Mouse (Mus musculus) midbrain, postnatal 0 days (tissue): ENCODE data around the gene Tpp1. TPM values are rescaled to one million over a fixed set of nuclear protein-coding genes. Genes with fewer than 3 reads are reported as not detected.
"Not testable (repeated sequence)": the region's sequence is repeated elsewhere in the genome, so short reads cannot be mapped to it uniquely, and the experiment has no call there.

Experiments used
- ATAC-seq: fragments of 200-750 bp; cut with Nextera tagmentation; 2 replicates; pipeline ENCODE4 v1.8.0; 2017; ENCODE audit warnings: moderate number of reproducible peaks, mild to moderate bottlenecking, moderate TSS enrichment, moderate library complexity; ENCODE audit not compliant: low FRiP score
- DNase-seq: peaks from one replicate; pipeline ENCODE4 v3.0.0-alpha.2; 2015; ENCODE audit warnings: low spot score
- H3K27ac ChIP-seq: fragments of 300-500 bp; sonication (generic); 2 replicates; pipeline ENCODE4 v1.5.1; 2014; ENCODE audit warnings: low read depth, mild to moderate bottlenecking, low read length, mixed read lengths
- H3K27me3 ChIP-seq: fragments of 300-500 bp; sonication (generic); 2 replicates; pipeline ENCODE4 v1.6.1; 2014; ENCODE audit warnings: low read length, control low read depth, mixed read lengths; ENCODE audit not compliant: insufficient read depth
- H3K36me3 ChIP-seq: fragments of 300-500 bp; sonication (generic); 2 replicates; pipeline ENCODE4 v1.6.1; 2014; ENCODE audit warnings: low read length, control low read depth, mixed read lengths; ENCODE audit not compliant: insufficient read depth
- H3K4me1 ChIP-seq: fragments of 300-500 bp; sonication (generic); 2 replicates; pipeline ENCODE4 v1.6.1; 2014; ENCODE audit warnings: mild to moderate bottlenecking, control low read depth, antibody characterized with exemption, low read length, mixed read lengths; ENCODE audit not compliant: insufficient read depth
- H3K4me2 ChIP-seq: fragments of 300-500 bp; sonication (generic); 2 replicates; pipeline ENCODE4 v1.6.1; 2014; ENCODE audit warnings: low read depth, mild to moderate bottlenecking, low read length, mixed read lengths; ENCODE audit not compliant: poor library complexity, severe bottlenecking
- H3K4me3 ChIP-seq: fragments of 300-500 bp; sonication (generic); 2 replicates; pipeline ENCODE4 v1.5.1; 2014; ENCODE audit warnings: low read depth, mild to moderate bottlenecking, low read length, moderate library complexity
- H3K9ac ChIP-seq: fragments of 300-500 bp; sonication (generic); replicated peaks from 2 replicates; pipeline ENCODE4 v1.6.1; 2014; ENCODE audit warnings: mild to moderate bottlenecking, low read length, moderate library complexity, mixed read lengths; ENCODE audit not compliant: poor library complexity, severe bottlenecking
- H3K9me3 ChIP-seq: fragments of 300-500 bp; sonication (generic); 2 replicates; pipeline ENCODE4 v1.6.1; 2016; ENCODE audit warnings: low read length, control low read depth
- CTCF ChIP-seq: IDR thresholded peaks from 2 replicates; pipeline ENCODE4 v1.5.1; 2016; ENCODE audit warnings: antibody characterized with exemption, mild to moderate bottlenecking
- WGBS: fragments of 180-500 bp; shearing (Covaris S2); extraction: QIAGEN DNeasy Blood & Tissue Kit; methylation state at CpG from one replicate; pipeline ENCODE4 v1.1.7; 2014; 5-methylcytosine and 5-hydroxymethylcytosine counted together
- polyA plus RNA-seq: library from polyadenylated mRNA; unstranded; fragments of >200 nt; fragmentation: Nextera tagmentation; extraction: Ambion mirVana; gene quantifications from 2 replicates; pipeline ENCODE4 v1.2.1, GENCODE M21; 2015
- total RNA-seq: library from RNA; depleted of rRNA; stranded (reverse); fragments of >200 nt; gene quantifications from 2 replicates; pipeline ENCODE4 v1.2.3, GENCODE M21; 2014

Tpp1 gene
- total and polyA plus RNA-seq, 2 experiments from 2014 or later, result 42.2 to 66.8 TPM

- H3K4me2 ChIP-seq, result peak within 1 kb of the TSS; percentile 95
- peaks cover 29% of the 10 kb centered on the region for H3K36me3 ChIP-seq
- peak within 1 kb of the TSS; percentile 72 for H3K9ac ChIP-seq
- under 1% methylated on average over 30 of the region's 30 CpGs for WGBS
- DNase-seq (no peak), ATAC-seq (peak; percentile 14)
- H3K27me3 ChIP-seq, result no peaks in the 10 kb centered on the region
- H3K4me1 ChIP-seq, result peaks cover 6% of the 10 kb centered on the region; the same call in 1 of the 2 replicates
- no peaks in the 10 kb centered on the region for H3K9me3 ChIP-seq
- peak within 1 kb of the TSS; percentile 84 for H3K4me3 ChIP-seq
- peak within 1 kb of the TSS; percentile 70 for H3K27ac ChIP-seq
- no peak for TF ChIP-seq CTCF
Measured at GRCm38 (mm10) chr7:105736911-105737521, 15.0 kb downstream of the Tpp1 start, which contains the start of gene Rrp8. Rrp8 (minus strand) TSS chr7:105737385.

GRCm38 (mm10) chr7:105736264-105736901 is 15.7 kb downstream of the Tpp1 start, which contains the start of gene Ilk:
Ilk (plus strand) TSS chr7:105736592.
- peak within 1 kb of the TSS; percentile 70 for H3K27ac ChIP-seq
- no peak for TF ChIP-seq CTCF
- WGBS, result under 1% methylated on average over 42 of the region's 62 CpGs

GRCm38 (mm10) chr7:105735464-105735863 is 16.6 kb downstream of the Tpp1 start:
- Histone ChIP-seq H3K9ac (peak overlapping the region; percentile 72; the same call in 1 of the 2 replicates), H3K4me2 (peak overlapping the region; percentile 95), H3K36me3 (peaks cover 24% of the 10 kb centered on the region), H3K4me3 (peak overlapping the region; percentile 84)
- H3K4me1 ChIP-seq, H3K27ac ChIP-seq, ATAC-seq, H3K9me3 ChIP-seq, H3K27me3 ChIP-seq, DNase-seq: not testable (repeated sequence)
- WGBS, result 49% methylated on average over 4 of the region's 4 CpGs

More at GRCm38 (mm10) chr7:105736264-105736901, 15.7 kb downstream of the Tpp1 start, which contains the start of gene Ilk:
- Histone ChIP-seq H3K4me3 (peak within 1 kb of the TSS; percentile 84), H3K27me3 (no peaks in the 10 kb centered on the region), H3K4me1 (peaks cover 6% of the 10 kb centered on the region; the same call in 1 of the 2 replicates), H3K4me2 (peak within 1 kb of the TSS; percentile 95), H3K9ac (peak within 1 kb of the TSS; percentile 72), H3K36me3 (peaks cover 29% of the 10 kb centered on the region), H3K9me3 (no peaks in the 10 kb centered on the region)
- peak; percentile 93 for DNase-seq
- peak; percentile 94 for ATAC-seq

- ATAC-seq (no peak), DNase-seq (no peak)
- Histone ChIP-seq H3K4me1 (peaks cover 6% of the 10 kb centered on the region; the same call in 1 of the 2 replicates), H3K9me3 (no peaks in the 10 kb centered on the region), H3K4me3 (no peak overlapping the region), H3K27ac (no peak overlapping the region), H3K9ac (no peak overlapping the region), H3K27me3 (no peaks in the 10 kb centered on the region), H3K36me3 (peaks cover 20% of the 10 kb centered on the region), H3K4me2 (no peak overlapping the region)
- 91% methylated on average over 8 of the region's 8 CpGs for WGBS
- TF ChIP-seq CTCF, result no peak
Measured at GRCm38 (mm10) chr7:105734826-105735225, 17.2 kb downstream of the Tpp1 start.

DNA sequence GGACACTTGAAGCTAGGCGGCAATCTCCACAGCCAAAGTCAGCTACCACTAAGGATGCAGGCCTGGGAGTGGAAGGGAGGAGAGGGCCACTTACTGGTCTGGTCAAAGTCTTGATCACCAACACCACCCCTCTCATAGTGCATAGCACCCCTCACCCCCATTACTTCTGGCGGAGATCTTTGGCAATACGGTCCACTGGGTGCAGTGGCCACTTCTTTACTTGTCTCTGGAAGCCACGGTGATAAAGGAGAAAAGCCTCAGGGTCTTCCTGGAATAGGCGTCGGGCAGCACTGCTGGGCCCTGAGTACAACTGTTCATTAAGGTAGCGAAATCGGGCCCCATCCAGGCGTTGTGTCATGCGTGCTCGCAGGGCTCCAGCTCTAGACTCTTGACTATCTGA is 18.2 kb downstream of the Tpp1 start:
- WGBS, result 95% methylated on average over 11 of the region's 11 CpGs
- H3K4me1 ChIP-seq, result peaks cover 6% of the 10 kb centered on the region; the same call in 1 of the 2 replicates
- ATAC-seq (no peak), DNase-seq (no peak)
- no peak overlapping the region for H3K4me2 ChIP-seq
- H3K27ac ChIP-seq, result no peak overlapping the region
- no peak overlapping the region for H3K9ac ChIP-seq
- no peak for TF ChIP-seq CTCF
- H3K27me3 ChIP-seq, result no peaks in the 10 kb centered on the region
- peaks cover 20% of the 10 kb centered on the region for H3K36me3 ChIP-seq
- no peak overlapping the region for H3K4me3 ChIP-seq
- no peaks in the 10 kb centered on the region for H3K9me3 ChIP-seq
